Mouse (Mus musculus) cortical plate, adult 2 months (tissue): ENCODE measurements at regions not wholly inside any gene's neighbourhood (a gene's known extent, or its start where the extent isn't known, plus 50 kb on each side); places are given as distances from the start of the nearest gene placed in this dataset.

ENCODE experiments used
- CTCF ChIP-seq: fragments of 200-500 bp; IDR thresholded peaks from 2 replicates; pipeline ENCODE4 v1.5.1; 2011; ENCODE audit warnings: mild to moderate bottlenecking, control low read depth, low read length; ENCODE audit not compliant: insufficient read depth; ENCODE audit errors: extremely low read depth
- POLR2A ChIP-seq: fragments of 200-500 bp; IDR thresholded peaks from 2 replicates; pipeline ENCODE4 v1.6.1; 2011; ENCODE audit warnings: mild to moderate bottlenecking, low read length, control low read depth; ENCODE audit not compliant: insufficient read depth; ENCODE audit errors: extremely low read depth

GRCm38 (mm10) chr1:183517236-183517635 is 99.2 kb downstream of the Hhipl2 start:
- TF ChIP-seq CTCF (no peak), POLR2A (no peak)
